Mouse (Mus musculus) ES-Bruce4 (cell line): Measurements from ENCODE around the gene Tgfbi. TPM values are rescaled to one million over a fixed set of nuclear protein-coding genes. Genes with fewer than 3 reads are reported as not detected.

Experiments used
- H3K27ac ChIP-seq: 2 replicates; pipeline ENCODE4 v1.5.1; 2012; ENCODE audit warnings: low read length, inconsistent platforms; ENCODE audit not compliant: insufficient read depth
- H3K27me3 ChIP-seq: 2 replicates; pipeline ENCODE4 v1.6.1; 2012; ENCODE audit warnings: mild to moderate bottlenecking, low read length, inconsistent platforms; ENCODE audit not compliant: control insufficient read depth, poor library complexity, insufficient read depth, severe bottlenecking
- H3K36me3 ChIP-seq: 2 replicates; pipeline ENCODE4 v1.6.1; 2012; ENCODE audit warnings: inconsistent platforms, mild to moderate bottlenecking, low read length, moderate library complexity; ENCODE audit not compliant: control insufficient read depth, poor library complexity, insufficient read depth, severe bottlenecking
- H3K4me1 ChIP-seq: one replicate; pipeline ENCODE4 v1.8.1; 2011; ENCODE audit warnings: low read length; ENCODE audit not compliant: control insufficient read depth, insufficient read depth
- H3K4me3 ChIP-seq: 2 replicates; pipeline ENCODE4 v1.5.1; 2011; ENCODE audit warnings: low read depth, mild to moderate bottlenecking, low read length
- H3K9ac ChIP-seq: 2 replicates; pipeline ENCODE4 v1.6.1; 2012; ENCODE audit warnings: low read depth, mild to moderate bottlenecking, inconsistent platforms; ENCODE audit not compliant: poor library complexity, severe bottlenecking
- H3K9me3 ChIP-seq: replicated peaks from 2 replicates; pipeline ENCODE4 v1.6.1; 2012; ENCODE audit warnings: mild to moderate bottlenecking, low read length, inconsistent platforms; ENCODE audit not compliant: control insufficient read depth, poor library complexity, insufficient read depth, severe bottlenecking
- CTCF ChIP-seq: IDR thresholded peaks from one replicate; pipeline ENCODE4 v1.8.1; 2011; ENCODE audit warnings: low read depth, low read length
- EP300 ChIP-seq: IDR thresholded peaks from 2 replicates; pipeline ENCODE4 v1.6.1; 2011; ENCODE audit warnings: low read depth, low read length; ENCODE audit not compliant: insufficient read depth
- POLR2A ChIP-seq: IDR thresholded peaks from one replicate; pipeline ENCODE4 v1.8.1; 2011; ENCODE audit warnings: low read length; ENCODE audit not compliant: insufficient read depth
- polyA plus RNA-seq: library from polyadenylated mRNA; stranded (reverse); fragments of >200 nt; gene quantifications from 2 replicates; pipeline ENCODE4 v1.2.4, GENCODE M21; 2011; ENCODE audit warnings: low read depth; ENCODE audit not compliant: missing spikeins, insufficient read depth, insufficient read length

The Tgfbi gene
- polyA plus RNA-seq, 1 experiment, result 1.9 TPM

- H3K36me3 ChIP-seq, result no peaks in the 10 kb centered on the region
- H3K4me1 ChIP-seq, result peaks cover 6% of the 10 kb centered on the region
- H3K4me3 ChIP-seq, result no peak overlapping the region
- H3K27me3 ChIP-seq, result no peaks in the 10 kb centered on the region
- TF ChIP-seq EP300 (no peak), CTCF (no peak), POLR2A (no peak)
- H3K9ac ChIP-seq, result no peak overlapping the region
- no peak overlapping the region for H3K27ac ChIP-seq
- no peaks in the 10 kb centered on the region for H3K9me3 ChIP-seq
Observed at GRCm38 (mm10) chr13:56582720-56583119, 26.6 kb upstream of the Tgfbi start.

- H3K27ac ChIP-seq, result no peak overlapping the region
- H3K27me3 ChIP-seq, result no peaks in the 10 kb centered on the region
- no peak overlapping the region for H3K9ac ChIP-seq
Observed at GRCm38 (mm10) chr13:56586046-56586445, 23.3 kb upstream of the Tgfbi start.

GRCm38 (mm10) chr13:56588454-56589117 lies 20.7 kb upstream of the Tgfbi start:
- TF ChIP-seq POLR2A, result no peak
- no peak for TF ChIP-seq CTCF
- TF ChIP-seq EP300, result no peak
- Histone ChIP-seq H3K9me3 (no peaks in the 10 kb centered on the region), H3K4me1 (no peaks in the 10 kb centered on the region), H3K9ac (no peak overlapping the region), H3K4me3 (no peak overlapping the region), H3K36me3 (no peaks in the 10 kb centered on the region), H3K27ac (no peak overlapping the region), H3K27me3 (no peaks in the 10 kb centered on the region)

More at GRCm38 (mm10) chr13:56586046-56586445, 23.3 kb upstream of the Tgfbi start:
- TF ChIP-seq EP300 (no peak), POLR2A (no peak), CTCF (no peak)
- Histone ChIP-seq H3K4me1 (peaks cover 4% of the 10 kb centered on the region), H3K36me3 (no peaks in the 10 kb centered on the region), H3K9me3 (no peaks in the 10 kb centered on the region), H3K4me3 (no peak overlapping the region)

GRCm38 (mm10) chr13:56590202-56590601 lies 19.1 kb upstream of the Tgfbi start:
- Histone ChIP-seq H3K4me1 (no peaks in the 10 kb centered on the region), H3K27ac (no peak overlapping the region), H3K9ac (no peak overlapping the region), H3K4me3 (no peak overlapping the region), H3K27me3 (no peaks in the 10 kb centered on the region), H3K9me3 (no peaks in the 10 kb centered on the region), H3K36me3 (no peaks in the 10 kb centered on the region)
- TF ChIP-seq POLR2A (no peak), EP300 (no peak), CTCF (no peak)

- Histone ChIP-seq H3K36me3 (no peaks in the 10 kb centered on the region), H3K27me3 (no peaks in the 10 kb centered on the region), H3K9me3 (no peaks in the 10 kb centered on the region), H3K4me3 (no peak overlapping the region), H3K4me1 (no peaks in the 10 kb centered on the region), H3K27ac (no peak overlapping the region), H3K9ac (no peak overlapping the region)
- TF ChIP-seq CTCF, result no peak
- TF ChIP-seq POLR2A, result no peak
- TF ChIP-seq EP300, result no peak
Observed at GRCm38 (mm10) chr13:56591191-56591590, 18.1 kb upstream of the Tgfbi start.

- Histone ChIP-seq H3K9ac (no peak overlapping the region), H3K4me3 (no peak overlapping the region), H3K9me3 (no peaks in the 10 kb centered on the region), H3K4me1 (no peaks in the 10 kb centered on the region), H3K36me3 (no peaks in the 10 kb centered on the region), H3K27ac (no peak overlapping the region), H3K27me3 (no peaks in the 10 kb centered on the region)
- TF ChIP-seq CTCF (no peak), EP300 (no peak), POLR2A (no peak)
Observed at GRCm38 (mm10) chr13:56591939-56592338, 17.4 kb upstream of the Tgfbi start.
